Mouse (Mus musculus): ENCODE data around the gene Aph1a.

DNA sequence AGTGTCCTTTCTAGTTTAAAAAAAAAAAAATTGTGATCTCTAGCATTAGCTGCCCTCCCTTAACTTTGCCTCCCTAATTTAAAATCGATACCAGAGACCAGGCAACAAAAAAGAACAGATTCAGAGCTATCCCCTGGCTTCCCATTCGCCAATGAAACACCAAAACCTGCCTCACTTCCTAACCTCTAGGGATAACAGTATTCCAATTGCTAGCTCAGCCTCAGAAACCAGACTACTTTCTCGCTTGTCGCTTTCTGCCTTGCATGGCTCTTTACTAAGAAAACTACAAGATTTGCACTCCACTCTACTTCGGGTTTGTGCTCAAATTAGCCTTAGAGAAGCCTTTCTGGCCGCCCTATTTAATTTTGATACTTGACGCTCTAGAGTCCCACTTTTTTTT, 37.7 kb upstream of the Aph1a start:
- TF ChIP-seq CTCF (IDR thresholded peaks at IDR 0.05; ENCODE audit: control insufficient read depth, insufficient read depth, insufficient replicate concordance, low read depth, low read length) (no peak), POLR2A (IDR thresholded peaks at IDR 0.05; ENCODE audit: control insufficient read depth, low read depth, low read length) (no peak)

All from testis, adult 2 months (tissue).